Mouse (Mus musculus): ENCODE measurements at regions not wholly inside any gene's neighbourhood (a gene's known extent, or its start where the extent isn't known, plus 50 kb on each side); places are given as distances from the start of the nearest gene placed in this dataset.

DNA sequence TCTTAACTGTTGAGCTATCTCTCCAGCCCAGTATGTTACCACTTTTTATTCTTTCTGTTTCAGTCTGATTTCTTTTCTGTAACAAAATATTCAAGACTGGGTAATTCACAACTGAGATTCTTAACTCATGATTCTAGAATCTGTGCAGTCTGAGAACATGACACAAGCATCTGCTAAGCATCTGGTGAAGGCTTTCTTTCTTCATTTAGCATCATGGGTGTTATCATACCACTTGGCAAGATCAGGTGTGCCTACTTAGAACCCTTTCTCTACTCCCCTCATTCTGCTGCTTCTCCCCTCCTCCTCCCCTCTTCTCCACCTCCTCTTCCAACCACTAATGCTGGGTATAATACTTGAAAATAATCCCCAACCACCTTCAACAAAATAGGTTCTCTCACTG is 62.1 kb upstream of the Pfn2 start:
- H3K36me3 ChIP-seq, result no peaks in the 10 kb centered on the region
- H3K27ac ChIP-seq, result no peak overlapping the region
- 0 out of 2 replicates have a peak, but pooled peaks cover 11% of the 10 kb centered on the region for H3K4me1 ChIP-seq (replicated peaks)
- no peak for ATAC-seq (ENCODE audit: insufficient number of reproducible peaks, insufficient read depth, low FRiP score, low TSS enrichment, low read depth)
- H3K4me3 ChIP-seq (replicated peaks), result no peak overlapping the region
- H3K9me3 ChIP-seq, result 0 out of 2 replicates have a peak, but pooled peaks cover 8% of the 10 kb centered on the region
- H3K27me3 ChIP-seq, result no peaks in the 10 kb centered on the region
- H3K4me2 ChIP-seq, result no peak overlapping the region
- H3K9ac ChIP-seq (replicated peaks), result no peak overlapping the region

DNA sequence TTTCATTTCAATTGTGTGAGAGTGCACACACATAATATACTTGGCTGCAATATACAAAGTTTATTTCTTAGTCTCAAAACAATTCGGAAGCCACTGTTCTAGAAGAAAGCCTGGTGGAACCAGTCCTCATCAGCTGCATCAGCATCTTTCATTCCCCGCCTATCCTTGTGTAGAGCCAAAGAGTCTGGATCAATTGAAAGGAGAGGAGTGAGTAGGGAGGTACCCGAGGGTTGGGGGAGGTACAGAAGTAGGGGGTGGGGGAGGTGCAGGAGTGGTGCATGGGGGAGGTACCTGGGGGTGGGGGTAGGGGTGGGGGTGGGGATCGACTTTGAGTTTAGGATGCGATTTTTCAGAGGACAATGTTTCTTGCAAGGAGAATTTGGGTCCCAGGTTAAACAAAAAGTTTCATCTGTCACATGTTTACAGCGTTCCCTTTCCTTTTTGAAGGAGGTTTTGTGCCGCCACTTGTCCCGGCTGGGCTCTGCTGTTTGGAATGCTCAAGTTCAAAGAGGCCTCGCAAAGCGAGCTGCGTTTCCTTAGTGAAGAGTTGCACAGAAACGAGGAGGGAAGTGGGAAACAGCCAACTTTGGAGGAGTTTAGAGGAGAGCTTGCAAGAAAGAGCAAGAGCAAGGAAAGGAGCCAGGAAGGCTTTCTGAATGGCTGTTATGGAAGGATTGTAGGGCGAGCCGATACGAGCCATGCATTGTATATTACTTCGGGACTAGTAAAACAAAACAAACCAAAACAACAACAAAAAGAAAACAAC is 64.1 kb upstream of the Pfn2 start:
- peak overlapping the region; percentile 48 for H3K4me2 ChIP-seq
- no peaks in the 10 kb centered on the region for H3K36me3 ChIP-seq
- H3K9me3 ChIP-seq, result 0 out of 2 replicates have a peak, but pooled peaks cover 8% of the 10 kb centered on the region
- no peak for ATAC-seq (ENCODE audit: insufficient number of reproducible peaks, insufficient read depth, low FRiP score, low TSS enrichment, low read depth)
- 0 out of 2 replicates have a peak, but pooled peaks cover 11% of the 10 kb centered on the region for H3K4me1 ChIP-seq (replicated peaks)
- no peaks in the 10 kb centered on the region for H3K27me3 ChIP-seq
- H3K27ac ChIP-seq, result peak overlapping the region; percentile 31; the same call in 1 of the 2 replicates
- peak overlapping the region; percentile 34 for H3K9ac ChIP-seq (replicated peaks)
- WGBS, result 22% methylated on average over 16 of the region's 16 CpGs
- H3K4me3 ChIP-seq (replicated peaks), result peak overlapping the region; percentile 26

DNA sequence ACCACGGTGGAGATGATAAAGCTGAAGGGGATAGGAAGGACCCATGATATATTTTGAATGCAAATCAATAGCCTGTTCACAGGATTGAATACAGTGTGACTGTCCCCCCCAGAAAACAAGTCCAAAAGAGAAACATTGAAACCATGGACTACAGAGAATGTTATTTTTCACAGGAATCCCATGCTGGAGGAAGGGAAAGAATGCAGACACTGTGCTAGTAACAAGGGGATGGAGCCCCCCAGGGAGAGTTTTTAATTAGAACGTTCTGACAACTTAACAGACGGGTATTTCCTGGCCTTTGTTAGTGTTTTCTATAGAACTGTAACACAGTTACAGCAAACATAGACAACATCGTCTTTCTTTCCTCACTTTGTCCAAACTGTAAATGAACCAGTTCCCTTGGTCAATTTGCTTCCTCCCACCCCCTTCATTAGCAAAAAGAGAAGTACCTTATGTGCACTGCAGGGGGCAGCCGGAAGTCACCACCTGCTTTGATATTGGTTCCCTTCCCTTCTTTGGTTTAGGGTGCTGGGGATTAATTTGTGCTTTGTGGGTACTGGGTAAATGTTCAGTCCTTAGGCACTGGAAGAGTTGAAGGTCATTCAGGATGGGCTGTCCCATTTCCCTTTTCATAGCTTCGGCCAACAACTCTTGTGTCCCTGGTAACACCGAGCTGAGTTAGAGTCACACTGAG is 64.9 kb upstream of the Pfn2 start:
- H3K4me2 ChIP-seq, result peak overlapping the region; percentile 48
- 0 out of 2 replicates have a peak, but pooled peaks cover 11% of the 10 kb centered on the region for H3K4me1 ChIP-seq (replicated peaks)
- H3K27ac ChIP-seq, result no peak overlapping the region
- no peak for ATAC-seq (ENCODE audit: insufficient number of reproducible peaks, insufficient read depth, low FRiP score, low TSS enrichment, low read depth)
- no peak overlapping the region for H3K4me3 ChIP-seq (replicated peaks)
- 0 out of 2 replicates have a peak, but pooled peaks cover 8% of the 10 kb centered on the region for H3K9me3 ChIP-seq
- WGBS, result 51% methylated on average over 7 of the region's 7 CpGs
- no peak overlapping the region for H3K9ac ChIP-seq (replicated peaks)
- no peaks in the 10 kb centered on the region for H3K27me3 ChIP-seq
- H3K36me3 ChIP-seq, result no peaks in the 10 kb centered on the region

DNA sequence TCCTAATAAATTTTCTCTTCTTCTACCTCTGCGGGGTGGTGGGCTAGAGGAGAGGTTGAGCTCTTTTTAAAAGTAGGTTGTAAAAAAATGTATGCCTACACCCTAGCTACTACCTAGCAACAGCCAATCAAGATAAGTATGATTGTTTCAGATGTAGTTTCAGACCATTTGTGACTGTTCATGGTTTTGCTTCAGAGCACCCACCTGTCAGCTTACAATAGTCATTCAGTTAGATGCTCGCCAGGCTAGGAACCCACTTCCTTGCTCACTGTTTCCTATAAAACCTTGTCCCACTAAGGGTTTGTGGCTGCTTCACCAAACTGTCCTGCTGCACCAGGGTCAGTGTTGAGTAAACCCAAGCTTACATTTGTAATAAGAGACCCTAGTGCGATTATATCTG is 66.8 kb upstream of the Pfn2 start:
- Histone ChIP-seq H3K9me3 (0 out of 2 replicates have a peak, but pooled peaks cover 8% of the 10 kb centered on the region), H3K4me3 (replicated peaks) (no peak overlapping the region), H3K27ac (no peak overlapping the region), H3K4me2 (no peak overlapping the region), H3K27me3 (no peaks in the 10 kb centered on the region), H3K9ac (replicated peaks) (no peak overlapping the region), H3K4me1 (replicated peaks) (0 out of 2 replicates have a peak, but pooled peaks cover 11% of the 10 kb centered on the region), H3K36me3 (no peaks in the 10 kb centered on the region)
- ATAC-seq (ENCODE audit: insufficient number of reproducible peaks, insufficient read depth, low FRiP score, low TSS enrichment, low read depth), result no peak
- WGBS, result 91% methylated on average over 3 of the region's 3 CpGs

DNA sequence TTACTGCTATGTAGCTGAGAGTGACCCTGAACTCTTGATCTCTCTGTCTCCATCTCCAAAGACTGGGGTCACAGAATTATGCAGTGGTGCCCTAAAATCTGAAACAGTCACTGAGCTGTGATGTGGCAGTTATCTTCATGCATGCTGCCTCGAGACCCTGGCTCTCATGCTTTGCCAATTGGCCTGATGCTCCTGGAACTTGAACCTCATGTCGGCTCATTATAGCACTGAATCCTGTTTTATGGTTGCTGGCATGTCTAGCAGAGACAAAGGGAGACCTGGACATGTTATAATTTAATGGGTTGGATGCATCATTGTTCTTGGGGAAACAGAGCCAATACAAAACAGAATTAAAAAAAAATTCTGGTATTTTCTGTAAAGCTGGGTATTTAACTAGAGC is 71.0 kb upstream of the Pfn2 start:
- no peaks in the 10 kb centered on the region for H3K4me1 ChIP-seq (replicated peaks)
- no peaks in the 10 kb centered on the region for H3K27me3 ChIP-seq
- 0 out of 2 replicates have a peak, but pooled peaks cover 5% of the 10 kb centered on the region for H3K9me3 ChIP-seq
- 61% methylated on average over 2 of the region's 2 CpGs for WGBS
- H3K4me2 ChIP-seq, result no peak overlapping the region
- no peak overlapping the region for H3K27ac ChIP-seq
- ATAC-seq (ENCODE audit: insufficient number of reproducible peaks, insufficient read depth, low FRiP score, low TSS enrichment, low read depth), result no peak
- H3K36me3 ChIP-seq, result no peaks in the 10 kb centered on the region
- H3K4me3 ChIP-seq (replicated peaks), result no peak overlapping the region
- no peak overlapping the region for H3K9ac ChIP-seq (replicated peaks)

DNA sequence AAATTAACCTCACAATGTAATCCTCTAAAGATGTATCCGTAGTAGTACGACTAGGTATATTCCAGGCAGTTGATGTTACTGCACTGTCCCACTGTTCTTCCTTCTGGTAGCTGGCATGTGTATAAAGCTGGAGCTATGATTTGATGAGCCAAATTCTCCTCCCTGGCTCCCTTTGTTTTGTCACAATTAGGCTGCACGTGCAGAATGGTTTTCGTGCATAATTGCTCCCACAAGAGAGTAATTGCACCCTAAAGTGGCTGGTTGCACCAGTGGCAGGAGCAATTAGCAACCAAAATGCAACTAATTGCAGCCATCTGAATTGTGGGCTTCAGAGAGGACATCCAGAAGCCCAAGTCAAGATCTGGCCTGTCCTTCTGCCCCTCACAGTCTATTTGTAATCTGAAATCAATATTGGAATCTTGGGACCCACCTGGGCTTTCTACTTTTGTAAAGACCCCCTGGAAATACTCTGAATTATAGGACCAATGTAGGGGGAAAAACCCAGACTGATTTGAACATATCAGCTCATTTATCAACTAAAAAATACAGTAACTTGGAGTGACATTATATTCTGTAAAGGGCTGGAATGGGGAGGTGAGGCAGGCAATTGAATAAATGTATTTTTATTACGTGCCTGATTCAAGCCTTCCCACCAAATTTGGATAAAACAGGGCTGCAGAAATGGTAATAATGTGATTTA is 71.7 kb upstream of the Pfn2 start:
- H3K9ac ChIP-seq (replicated peaks), result no peak overlapping the region
- H3K36me3 ChIP-seq, result no peaks in the 10 kb centered on the region
- no peak for ATAC-seq (ENCODE audit: insufficient number of reproducible peaks, insufficient read depth, low FRiP score, low TSS enrichment, low read depth)
- H3K4me3 ChIP-seq (replicated peaks), result no peak overlapping the region
- no peak overlapping the region for H3K27ac ChIP-seq
- H3K9me3 ChIP-seq, result no peaks in the 10 kb centered on the region
- no peaks in the 10 kb centered on the region for H3K27me3 ChIP-seq
- no peaks in the 10 kb centered on the region for H3K4me1 ChIP-seq (replicated peaks)
- WGBS, result 56% methylated on average over 5 of the region's 5 CpGs
- H3K4me2 ChIP-seq, result no peak overlapping the region

DNA sequence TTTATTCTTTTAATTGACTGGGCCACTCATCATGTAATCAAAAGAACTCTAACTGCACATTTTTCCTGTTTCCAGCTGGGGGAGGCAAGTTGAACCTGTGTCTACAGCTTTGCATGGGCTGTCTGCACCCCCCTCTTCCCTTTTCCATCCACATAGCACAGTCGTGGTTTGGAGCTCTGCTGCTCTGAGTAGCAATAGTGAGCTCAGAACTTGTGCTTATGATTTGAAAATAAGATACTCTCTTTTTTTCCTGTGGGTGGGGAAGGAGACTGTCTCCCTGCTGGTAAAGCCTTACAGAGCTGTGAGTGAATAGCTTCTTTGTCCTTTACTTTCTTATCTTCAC is 72.2 kb upstream of the Pfn2 start:
- no peaks in the 10 kb centered on the region for H3K4me1 ChIP-seq (replicated peaks)
- H3K27ac ChIP-seq, result no peak overlapping the region
- no peak for ATAC-seq (ENCODE audit: insufficient number of reproducible peaks, insufficient read depth, low FRiP score, low TSS enrichment, low read depth)
- H3K27me3 ChIP-seq, result no peaks in the 10 kb centered on the region
- no peaks in the 10 kb centered on the region for H3K9me3 ChIP-seq
- 30% methylated on average over 1 of the region's 1 CpGs for WGBS
- no peak overlapping the region for H3K9ac ChIP-seq (replicated peaks)
- H3K36me3 ChIP-seq, result no peaks in the 10 kb centered on the region
- no peak overlapping the region for H3K4me3 ChIP-seq (replicated peaks)
- H3K4me2 ChIP-seq, result no peak overlapping the region

DNA sequence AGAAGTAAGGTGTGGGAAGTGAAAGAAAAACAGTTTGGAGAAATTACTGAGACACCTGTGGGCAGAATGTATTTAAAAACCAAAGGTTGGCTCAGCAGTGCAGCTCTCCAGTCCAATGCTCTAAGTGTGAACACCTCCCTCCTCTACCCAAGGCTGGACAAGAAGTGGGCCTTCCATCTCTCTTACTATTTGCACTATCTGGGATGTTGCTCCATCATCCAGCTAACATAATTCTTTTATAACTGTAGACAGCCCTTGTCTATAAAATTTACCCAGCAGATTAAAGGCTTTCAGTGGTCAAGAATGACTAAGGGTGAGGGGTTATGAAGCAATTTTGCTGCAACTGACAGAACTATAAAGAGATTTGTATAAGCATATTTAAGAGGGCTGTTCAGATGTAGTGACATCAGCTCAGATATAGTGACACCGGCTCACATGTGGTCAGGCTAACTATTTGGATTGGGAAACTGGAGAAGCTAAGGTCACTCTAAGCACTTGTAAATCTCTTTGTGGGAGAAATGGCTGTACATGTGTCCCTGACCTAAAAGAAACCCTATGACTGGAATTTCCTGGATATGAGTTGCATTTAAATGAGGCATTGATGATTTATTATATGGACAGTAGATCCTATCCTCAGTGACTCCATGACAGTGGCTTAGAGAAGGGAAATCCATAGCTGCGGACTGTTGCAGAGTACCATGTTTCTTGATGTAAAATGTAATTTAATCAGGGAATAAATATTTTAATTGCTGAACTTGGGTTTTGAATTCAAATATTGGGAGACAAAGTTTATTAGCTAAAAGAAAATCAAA is 73.4 kb upstream of the Pfn2 start:
- no peaks in the 10 kb centered on the region for H3K27me3 ChIP-seq
- H3K4me3 ChIP-seq (replicated peaks), result no peak overlapping the region
- no peak for ATAC-seq (ENCODE audit: insufficient number of reproducible peaks, insufficient read depth, low FRiP score, low TSS enrichment, low read depth)
- WGBS, result 91% methylated on average over 2 of the region's 2 CpGs
- no peak overlapping the region for H3K27ac ChIP-seq
- H3K9ac ChIP-seq (replicated peaks), result no peak overlapping the region
- H3K36me3 ChIP-seq, result no peaks in the 10 kb centered on the region
- no peak overlapping the region for H3K4me2 ChIP-seq
- H3K4me1 ChIP-seq (replicated peaks), result no peaks in the 10 kb centered on the region
- no peaks in the 10 kb centered on the region for H3K9me3 ChIP-seq

DNA sequence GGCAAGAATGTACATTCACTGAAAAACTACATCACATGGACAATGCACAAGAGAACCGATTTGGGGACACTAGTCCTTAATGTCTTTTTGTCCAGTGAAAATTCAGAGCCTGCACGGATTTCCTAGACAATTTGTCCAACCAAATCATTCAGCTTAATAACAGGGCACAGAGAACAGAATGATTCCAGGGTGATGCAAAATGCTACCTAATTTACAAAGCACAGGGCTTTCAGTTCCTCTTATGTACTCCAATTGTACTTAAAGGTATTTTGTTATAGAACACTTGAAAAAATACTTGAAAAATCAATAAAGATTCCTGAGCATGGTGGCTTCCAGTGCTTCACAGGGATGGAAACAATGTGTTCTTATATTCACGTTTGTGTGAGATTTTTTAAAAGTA is 75.2 kb upstream of the Pfn2 start:
- Histone ChIP-seq H3K36me3 (no peaks in the 10 kb centered on the region), H3K9ac (replicated peaks) (no peak overlapping the region), H3K4me3 (replicated peaks) (no peak overlapping the region), H3K4me2 (no peak overlapping the region), H3K9me3 (no peaks in the 10 kb centered on the region), H3K27ac (no peak overlapping the region), H3K27me3 (no peaks in the 10 kb centered on the region), H3K4me1 (replicated peaks) (no peaks in the 10 kb centered on the region)
- no peak for ATAC-seq (ENCODE audit: insufficient number of reproducible peaks, insufficient read depth, low FRiP score, low TSS enrichment, low read depth)
- 76% methylated on average over 3 of the region's 3 CpGs for WGBS

DNA sequence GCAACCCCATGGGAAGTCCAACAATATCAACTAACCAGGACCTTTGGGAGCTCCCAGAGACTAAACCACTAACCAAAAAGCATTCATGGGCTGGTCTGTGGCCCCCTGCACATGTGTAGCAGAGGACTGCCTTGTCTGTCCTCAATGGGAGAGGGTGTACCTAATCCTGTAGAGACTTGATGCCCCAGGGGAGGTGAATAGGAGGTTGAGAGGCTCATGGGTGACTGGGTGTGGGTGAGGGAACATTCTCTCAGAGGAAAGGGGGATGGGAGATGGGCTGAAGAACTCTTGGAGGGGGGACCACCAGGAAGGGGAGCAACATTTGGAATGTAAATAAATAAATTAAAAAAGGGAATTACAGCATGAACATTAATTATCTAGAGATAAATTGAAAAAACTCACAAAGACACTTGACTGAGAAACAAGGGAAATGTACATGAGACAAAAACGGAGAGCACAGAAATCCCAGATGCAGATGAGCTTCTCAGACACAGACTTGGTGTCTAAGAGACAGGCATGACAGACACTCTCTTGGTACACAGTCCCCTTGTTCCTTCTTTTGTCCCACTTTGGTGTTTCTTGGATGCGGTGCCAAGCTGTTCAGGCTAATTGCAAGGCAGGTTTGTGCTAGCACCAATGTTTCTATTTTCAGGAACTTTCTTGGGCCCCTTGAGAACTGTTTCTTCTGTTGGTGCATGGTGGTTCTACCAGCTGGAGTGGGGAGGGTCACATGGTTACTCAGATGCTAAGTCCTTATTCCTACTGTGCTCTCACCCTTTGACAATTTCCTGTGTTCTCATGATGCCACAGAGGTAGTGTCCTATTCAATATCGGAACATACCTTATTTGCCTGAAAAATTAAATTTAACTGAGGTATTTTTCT is 85.0 kb upstream of the Pfn2 start:
- WGBS, result 91% methylated on average over 3 of the region's 3 CpGs
- no peak overlapping the region for H3K4me2 ChIP-seq
- H3K27me3 ChIP-seq, result no peaks in the 10 kb centered on the region
- no peak overlapping the region for H3K27ac ChIP-seq
- H3K9me3 ChIP-seq, result no peaks in the 10 kb centered on the region
- H3K4me3 ChIP-seq (replicated peaks), result no peak overlapping the region
- no peaks in the 10 kb centered on the region for H3K36me3 ChIP-seq
- H3K9ac ChIP-seq (replicated peaks), result no peak overlapping the region
- no peaks in the 10 kb centered on the region for H3K4me1 ChIP-seq (replicated peaks)
- no peak for ATAC-seq (ENCODE audit: insufficient number of reproducible peaks, insufficient read depth, low FRiP score, low TSS enrichment, low read depth)

All from limb, embryonic 12.5 days (tissue).